Mouse (Mus musculus) ES-E14 (cell line): ENCODE measurements around the gene Spsb3.

Source experiments
- CHD2 ChIP-seq: IDR thresholded peaks from 2 replicates; pipeline ENCODE4 v1.6.1; 2014; ENCODE audit warnings: mild to moderate bottlenecking, low read depth, low read length, inconsistent platforms
- ZC3H11A ChIP-seq: IDR thresholded peaks from 2 replicates; pipeline ENCODE4 v1.6.1; 2012; ENCODE audit warnings: low read depth, mild to moderate bottlenecking, inconsistent platforms, low read length, borderline replicate concordance
- ZNF384 ChIP-seq: IDR thresholded peaks from 2 replicates; pipeline ENCODE4 v1.6.1; 2012; ENCODE audit warnings: low read depth, low read length, inconsistent platforms

DNA sequence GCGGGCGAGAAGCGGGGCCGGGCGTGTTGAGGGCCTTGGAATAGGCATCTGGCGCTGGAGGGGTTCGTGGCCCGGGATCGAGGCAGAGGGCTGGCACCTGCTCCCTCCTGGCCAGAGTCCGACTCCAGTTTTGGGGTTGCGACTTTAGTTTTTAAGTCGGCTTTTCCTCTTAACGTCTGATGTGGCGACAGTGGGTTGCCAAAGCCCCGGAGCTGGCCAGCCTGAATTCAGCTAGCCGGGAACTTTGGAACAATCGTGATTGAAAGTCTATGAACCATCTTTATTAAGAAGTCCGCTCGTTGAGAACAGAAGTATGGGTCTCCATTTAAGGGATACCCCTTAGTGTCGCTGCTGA is 35.7 kb upstream of the Spsb3 start:
- no peak for TF ChIP-seq CHD2
- TF ChIP-seq ZC3H11A = no peak
- TF ChIP-seq ZNF384 = no peak
